ENCODE assay signal across 23 mouse cellular contexts in genomic region chr5:100020089-100020488, GRCm38 (mm10). TPM values are rescaled to one million over a fixed set of nuclear protein-coding genes. Genes with fewer than 3 reads are reported as not detected.
"Had no signal": no experiment of that assay in that cellular context is flagged by ENCODE, and none has a peak within 500 bp of the region (broad histone marks: within the 10 kb centered on the region; RNA-seq: fewer than 3 reads in every experiment).

No protein-coding gene starts in this region.

- H3K4me3 ChIP-seq: kidney, embryonic 15.5 days; limb, embryonic 12.5 days; limb, embryonic 15.5 days; midbrain, embryonic 10.5 days; midbrain, embryonic 13.5 days; myocyte; neural tube, embryonic 13.5 days had no signal

- DNase-seq: kidney, adult 8-10 months; kidney, postnatal 10 days; kidney, postnatal 36 days; left cerebral cortex, postnatal 4 days; lung, adult 2 months; lung, postnatal 14 days; lung, postnatal 4 days; retina, postnatal 1 day; right cerebral cortex, postnatal 25 days; spleen, adult 18-20 months; thymus, adult 18-20 months; thymus, postnatal 14 days had no signal

- H3K4me2 ChIP-seq: kidney, embryonic 15.5 days; limb, embryonic 12.5 days; limb, embryonic 15.5 days; midbrain, embryonic 13.5 days; neural tube, embryonic 13.5 days had no signal

- H3K9ac ChIP-seq: kidney, embryonic 15.5 days; limb, embryonic 12.5 days; limb, embryonic 15.5 days; midbrain, embryonic 13.5 days; neural tube, embryonic 13.5 days had no signal

- ATAC-seq: intestine, postnatal 0 days; midbrain, embryonic 13.5 days; midbrain, embryonic 16.5 days had no signal

- H3K9me3 ChIP-seq: limb, embryonic 12.5 days; limb, embryonic 15.5 days; midbrain, embryonic 10.5 days; midbrain, embryonic 13.5 days; neural tube, embryonic 13.5 days had no signal

- H3K27me3 ChIP-seq: kidney, embryonic 15.5 days; limb, embryonic 12.5 days; limb, embryonic 15.5 days; midbrain, embryonic 13.5 days; neural tube, embryonic 13.5 days had no signal

- H3K36me3 ChIP-seq: kidney, embryonic 15.5 days; limb, embryonic 12.5 days; limb, embryonic 15.5 days; midbrain, embryonic 10.5 days; midbrain, embryonic 13.5 days; neural tube, embryonic 13.5 days had no signal

- H3K4me1 ChIP-seq: kidney, embryonic 15.5 days; limb, embryonic 12.5 days; limb, embryonic 15.5 days; midbrain, embryonic 10.5 days; midbrain, embryonic 13.5 days; neural tube, embryonic 13.5 days had no signal

- H3K27ac ChIP-seq: kidney, embryonic 15.5 days; limb, embryonic 12.5 days; limb, embryonic 15.5 days; midbrain, embryonic 10.5 days; midbrain, embryonic 13.5 days; neural tube, embryonic 13.5 days had no signal

RNA-seq across cellular contexts. Expression of gene 4930524J08Rik, which starts 41.2 kb away (rescaled TPM):
- total RNA-seq: monocyte, adult 5-6 weeks; neutrophil, adult 5-6 weeks had no signal
